Mouse (Mus musculus) gastrocnemius, postnatal 4 days (tissue): Measurements from ENCODE around the gene Dynll1. TPM values are rescaled to one million over a fixed set of nuclear protein-coding genes. Genes with fewer than 3 reads are reported as not detected.
A peak's percentile ranks its signal among the peaks of the same experiment; 100 is the strongest.

ENCODE experiments used
- DNase-seq, 2 experiments: peaks; one replicate each; pipeline ENCODE4 v3.0.0; 2021 to 2022; ENCODE audit warnings: low spot score in 2 of 2, mixed read lengths in 2 of 2
- long read RNA-seq, 2 experiments: library from polyadenylated mRNA; stranded (forward); transcript quantifications; one replicate each; pipeline ENCODE4 v2.0.0; 2021
- total RNA-seq, 2 experiments: library from RNA; stranded (reverse); gene quantifications; 2 replicates each; pipeline ENCODE4 v1.2.3; 2021

Gene Dynll1
- total RNA-seq: 100 to 1,000 TPM; 314 to 330 TPM
- long read RNA-seq, experiment 1, transcript Dynll1-201 (3 exons, 2,030 nt): major isoform, 41 of 42 reads
- long read RNA-seq, experiment 1, partial matches to known transcripts: 0 of 42 reads
- long read RNA-seq, experiment 1, other reads (novel, unspliced or antisense): 0 of 42 reads
- long read RNA-seq, experiment 2, transcript Dynll1-201 (3 exons, 2,030 nt): major isoform, 49 of 56 reads
- long read RNA-seq, experiment 2, partial matches to known transcripts: 0 of 56 reads
- long read RNA-seq, experiment 2, other reads (novel, unspliced or antisense): 2 of 56 reads

DNA sequence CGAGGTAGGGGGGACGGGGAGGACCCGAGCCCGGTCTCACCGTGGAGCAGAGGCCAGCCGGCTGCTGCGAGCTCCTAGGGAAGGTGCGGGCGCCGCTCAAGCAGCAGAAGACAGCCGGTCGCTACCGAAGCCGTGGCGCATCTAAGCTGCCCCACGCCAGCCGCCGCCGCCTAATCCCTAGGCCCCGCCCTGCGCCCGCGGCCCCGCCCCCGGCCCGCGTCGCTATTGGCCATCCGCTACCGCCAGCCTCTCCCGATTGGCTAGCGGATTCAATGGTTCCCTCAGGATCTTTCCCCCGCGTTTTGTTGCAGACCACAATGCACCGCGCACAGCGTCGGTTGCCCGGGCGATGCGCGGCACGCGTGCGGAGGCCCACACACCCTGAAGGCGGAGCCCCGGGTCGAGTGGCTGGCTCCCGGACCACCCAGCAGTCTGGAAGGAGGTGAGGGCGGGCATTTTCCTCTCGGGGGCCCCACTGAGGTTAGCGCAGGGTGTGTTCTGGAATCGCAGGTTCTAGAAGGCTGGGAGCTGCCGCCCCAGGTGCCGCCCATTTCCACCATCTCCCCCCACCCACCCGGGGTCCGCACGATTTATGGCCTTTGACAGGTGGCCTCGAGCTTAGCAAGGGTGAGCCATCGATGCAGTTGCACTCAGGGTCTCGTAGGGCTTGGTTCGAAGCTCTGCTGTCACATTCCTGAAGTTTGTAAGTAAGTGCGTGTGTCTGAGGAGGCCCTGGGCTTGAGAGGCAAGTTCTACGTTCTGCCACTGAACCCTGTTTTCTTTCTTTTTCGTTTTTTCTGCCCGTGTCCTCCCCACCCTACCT is at the start of gene Dynll1:
Dynll1 (minus strand) TSS at position 208 of the 823 bp plus-strand sequence.
- peak; percentile 99 for DNase-seq

DNA sequence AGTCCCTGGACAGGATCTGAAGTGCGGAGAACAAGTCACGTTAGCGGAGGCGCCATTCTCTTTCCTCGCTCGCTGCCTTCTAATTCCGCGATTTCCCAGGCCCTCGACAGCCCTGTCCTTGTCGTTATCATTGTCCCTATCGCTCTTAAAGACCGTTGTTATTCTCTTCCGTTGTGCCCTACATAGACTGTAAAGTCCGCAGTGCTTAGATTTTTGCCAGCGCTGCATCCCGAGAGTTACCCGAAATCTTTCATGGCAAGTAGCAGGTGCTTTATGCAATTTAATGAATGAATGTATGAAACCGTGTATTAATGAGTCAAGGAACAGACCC is 48.4 kb upstream of the Dynll1 start:
- no peak for DNase-seq

GRCm38 (mm10) chr5:115348546-115349224 is 47.9 kb upstream of the Dynll1 start, which contains the start of gene Cox6a1:
Gene Cox6a1, minus strand, starts transcription at chr5:115348981.
- DNase-seq: peak; percentile 95 to 98

- peak; percentile 39 to 76 for DNase-seq
Observed at GRCm38 (mm10) chr5:115347564-115347963, 46.8 kb upstream of the Dynll1 start.

DNA sequence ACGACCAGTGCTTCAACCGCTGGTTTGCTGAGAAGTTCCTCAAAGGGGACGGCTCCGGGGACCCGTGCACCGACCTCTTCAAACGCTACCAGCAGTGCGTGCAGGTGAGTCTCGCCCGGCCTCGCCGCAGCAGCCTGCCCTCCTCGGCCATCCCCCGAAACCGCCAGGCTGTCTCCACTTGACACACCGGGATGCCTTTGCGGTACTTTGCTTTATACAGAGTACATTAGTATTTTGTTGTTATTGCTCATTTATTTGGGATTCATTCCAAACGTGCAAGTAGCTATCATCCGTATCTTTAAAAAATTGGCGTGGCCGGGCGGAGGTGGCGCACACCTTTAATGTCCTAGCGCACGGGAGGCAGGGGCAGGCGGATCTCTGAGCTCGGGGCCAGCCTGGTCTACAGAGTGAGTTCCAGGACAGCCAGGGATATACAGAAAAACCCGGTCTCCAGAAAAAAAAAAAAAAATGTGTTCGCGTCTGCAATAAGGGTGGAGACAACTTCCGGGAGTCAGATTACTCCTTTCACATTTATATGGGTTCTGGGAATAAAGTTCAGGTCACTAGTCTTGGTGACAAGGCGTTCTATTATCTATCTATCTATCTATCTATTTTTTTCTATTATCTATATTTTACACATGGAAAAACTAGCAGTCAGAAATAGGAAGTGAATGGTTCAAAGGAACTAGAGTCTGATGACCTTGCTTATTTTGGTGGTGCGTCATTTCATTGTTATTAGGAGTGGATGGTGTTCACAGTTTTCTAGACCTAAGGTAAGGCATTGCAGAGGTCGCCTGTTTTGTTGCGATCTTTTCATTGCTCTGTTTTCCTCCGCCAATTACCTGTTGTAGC is 40.7 kb upstream of the Dynll1 start:
- DNase-seq: no peak

- peak; percentile 81 to 92 for DNase-seq
Observed at GRCm38 (mm10) chr5:115340577-115341313, 39.9 kb upstream of the Dynll1 start, which contains the start of the genes Gatc and Triap1. Gene Gatc, minus strand, starts transcription at chr5:115341178. Gene Triap1, plus strand, starts transcription at chr5:115341225.

DNA sequence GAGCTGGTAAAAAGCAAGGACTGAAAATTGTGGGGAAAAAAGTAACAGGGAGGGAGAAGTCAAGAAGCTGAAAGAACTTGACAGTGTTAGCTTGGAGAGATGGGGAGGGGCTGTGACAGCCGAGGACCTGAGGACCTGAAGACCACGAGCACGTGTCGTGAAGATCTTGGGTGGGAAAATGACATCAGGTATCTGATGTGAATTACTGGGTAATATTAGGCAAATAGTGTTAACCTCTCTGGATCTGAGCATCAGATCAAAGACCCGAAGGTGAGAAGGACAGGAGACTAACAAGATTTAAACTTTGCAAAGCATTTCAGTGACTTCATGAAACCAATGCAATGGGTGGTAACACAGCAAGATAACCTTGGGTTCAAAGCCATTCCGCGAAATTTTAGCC is 39.2 kb upstream of the Dynll1 start:
- DNase-seq: no peak

DNA sequence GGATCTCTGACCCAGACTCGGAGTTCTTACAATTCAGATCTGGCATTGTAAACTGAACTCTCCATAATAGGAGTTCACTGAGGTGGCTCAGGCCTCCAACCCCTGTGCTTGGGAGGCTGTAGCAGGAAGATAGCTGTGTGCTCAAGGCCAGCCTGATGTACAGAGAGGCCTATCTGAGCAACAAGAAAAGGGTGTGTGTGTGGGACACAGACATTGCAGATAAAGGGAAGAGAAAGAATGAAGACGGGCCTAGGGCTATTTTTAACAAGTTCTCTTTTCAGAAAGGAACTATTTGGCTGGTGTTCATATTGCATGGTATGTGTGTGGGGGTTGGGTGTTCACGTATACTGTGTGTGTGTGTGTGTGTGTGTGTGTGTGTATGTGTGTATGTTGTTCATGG is 32.8 kb upstream of the Dynll1 start:
- no peak for DNase-seq

GRCm38 (mm10) chr5:115330955-115331354 is 30.2 kb upstream of the Dynll1 start:
- DNase-seq: no peak

DNA sequence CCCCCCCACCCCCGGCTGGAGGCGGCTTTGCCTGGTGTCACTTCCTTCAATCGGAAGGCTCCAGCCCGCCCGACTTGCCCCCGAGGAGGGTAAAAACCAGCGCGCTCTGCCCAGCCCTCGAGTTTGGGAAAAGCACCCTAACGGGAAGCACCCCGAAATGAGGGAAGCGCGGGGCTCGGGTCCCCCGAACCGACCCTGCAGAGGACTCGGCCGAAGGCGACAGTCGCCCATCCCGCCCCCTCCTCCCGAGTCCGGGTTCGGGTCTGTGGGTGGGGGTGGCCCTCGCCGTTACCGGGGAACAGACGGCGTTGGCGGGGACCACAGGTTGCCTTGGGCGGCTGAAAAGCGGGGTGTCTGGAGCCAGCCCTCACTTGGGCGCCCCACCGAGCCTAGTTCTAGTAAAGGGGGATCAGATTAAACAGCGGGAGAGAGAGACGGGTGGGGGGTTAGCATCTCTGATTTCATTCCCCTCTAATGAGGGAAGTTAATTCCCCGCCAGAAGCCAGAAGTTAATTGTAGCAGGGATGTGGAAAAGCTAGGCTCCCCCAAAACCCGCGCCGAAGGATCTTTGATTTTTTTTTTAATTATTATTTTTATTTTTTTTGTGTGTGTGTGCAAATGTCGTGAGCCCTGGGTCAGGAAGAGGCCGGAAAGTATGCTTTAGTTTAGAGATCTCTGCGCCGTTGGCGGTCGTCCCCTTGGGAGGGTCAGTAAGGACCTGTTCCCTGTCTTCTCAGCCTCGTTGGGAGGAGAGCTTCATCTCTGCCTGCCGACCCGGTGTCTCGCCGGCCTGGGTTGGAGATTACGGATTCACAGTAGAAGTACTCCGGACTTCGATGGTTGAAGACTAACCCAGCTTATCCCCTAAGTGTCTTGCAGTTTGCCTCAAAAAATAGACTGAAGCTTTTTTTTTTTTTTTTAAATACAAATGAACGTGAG is 27.1 kb upstream of the Dynll1 start:
- DNase-seq: peak; percentile 33 to 37

DNA sequence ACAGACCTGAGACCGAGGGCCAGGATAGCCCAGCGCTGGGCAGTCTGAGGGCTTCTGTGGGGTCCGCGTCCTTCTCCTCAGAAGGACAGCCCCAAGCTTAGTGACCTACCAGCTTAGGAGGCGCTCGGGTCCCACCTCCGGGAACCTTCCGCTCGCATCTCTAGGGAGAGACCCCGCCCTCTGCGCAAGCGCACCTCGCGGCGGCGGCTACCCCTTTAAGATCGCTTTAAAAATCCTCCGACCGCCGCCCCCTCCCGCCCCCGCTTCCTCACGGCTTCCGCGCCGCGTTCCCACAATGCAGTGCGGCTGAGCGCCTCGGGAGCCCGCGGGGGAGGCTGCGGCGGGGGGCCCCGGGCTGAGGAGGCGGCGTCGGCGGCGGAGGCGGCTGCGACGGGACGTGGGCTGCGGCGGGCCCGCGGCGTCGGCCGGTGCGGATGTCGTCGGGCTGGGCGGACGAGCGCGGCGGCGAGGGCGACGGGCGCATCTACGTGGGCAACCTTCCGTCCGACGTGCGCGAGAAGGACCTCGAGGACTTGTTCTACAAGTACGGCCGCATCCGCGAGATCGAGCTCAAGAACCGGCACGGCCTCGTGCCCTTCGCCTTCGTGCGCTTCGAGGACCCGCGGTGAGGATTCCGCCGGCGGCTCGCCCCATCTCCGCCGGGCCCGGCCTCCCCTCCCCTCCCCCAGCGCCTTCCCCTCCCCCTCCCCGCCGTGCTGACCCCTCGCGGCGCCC is 26.2 kb upstream of the Dynll1 start, which contains the start of gene Srsf9:
Srsf9 (plus strand) TSS at position 303 of the 735 bp plus-strand sequence.
- DNase-seq: peak; percentile 92 to 97

DNA sequence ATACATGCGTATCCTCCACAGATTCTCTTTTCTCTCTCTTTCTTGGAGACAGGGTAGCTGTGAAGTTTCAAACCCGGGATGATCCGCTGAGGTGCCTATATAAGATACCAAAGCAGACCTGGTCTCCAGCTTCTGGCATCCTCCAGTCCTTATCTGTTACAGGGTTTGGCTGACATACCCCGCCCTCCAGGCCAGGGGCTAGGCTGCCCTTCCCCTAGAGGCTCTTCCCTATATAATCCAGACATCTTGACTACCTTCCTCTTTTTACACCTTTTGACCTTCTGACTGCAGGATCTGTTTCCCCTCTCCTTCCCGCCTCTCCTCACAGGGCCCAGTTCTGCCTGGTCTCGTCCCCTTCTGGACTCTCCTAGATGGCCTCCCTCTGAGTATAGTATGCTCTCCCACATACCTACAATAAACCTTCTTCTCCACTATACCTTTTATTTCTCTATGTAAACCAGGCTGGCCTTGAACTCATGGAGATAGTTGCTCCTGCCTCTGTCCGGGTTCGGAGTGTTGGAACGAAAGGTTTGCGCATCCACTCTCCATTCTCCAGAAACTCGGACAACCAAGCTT is 25.5 kb upstream of the Dynll1 start:
- no peak for DNase-seq

GRCm38 (mm10) chr5:115319004-115319940 is 18.5 kb upstream of the Dynll1 start:
- DNase-seq: peak; percentile 52 to 74

DNA sequence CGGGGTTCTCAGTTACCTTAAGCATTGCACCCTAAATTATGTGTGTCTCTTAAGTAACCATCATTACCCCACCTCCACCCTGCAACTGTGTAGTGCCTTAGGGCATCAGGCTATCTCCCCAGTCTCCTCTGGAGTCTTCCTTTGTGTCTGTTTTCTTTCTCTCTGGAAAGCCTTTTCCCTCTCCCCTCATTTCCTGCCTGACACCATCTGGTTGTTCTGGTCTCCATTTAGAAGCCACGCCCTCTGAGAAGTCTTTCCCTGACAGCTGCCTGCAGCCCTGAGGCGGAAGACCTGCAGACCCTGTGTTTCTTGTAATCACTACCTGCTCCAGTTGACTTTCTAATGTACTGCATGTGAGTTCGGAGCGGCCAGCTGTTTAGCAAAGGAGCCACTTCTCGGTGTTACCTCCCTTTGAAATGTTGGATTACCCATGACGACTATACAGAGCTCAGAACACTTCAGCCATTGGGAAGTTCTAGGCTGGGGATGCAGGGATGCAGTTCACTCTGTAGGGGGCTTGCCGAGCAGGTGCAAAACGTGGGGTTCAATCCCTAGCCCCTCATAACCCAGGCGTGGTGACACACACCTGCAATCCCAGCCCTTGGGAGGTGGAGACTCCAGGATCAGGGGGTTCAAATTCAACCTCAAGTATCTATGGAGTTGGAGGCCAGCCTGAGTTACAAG is 17.0 kb upstream of the Dynll1 start:
- DNase-seq: no peak

GRCm38 (mm10) chr5:115316968-115317644 is 16.3 kb upstream of the Dynll1 start:
- peak in 1 of 2 experiments; percentile 22 for DNase-seq

DNA sequence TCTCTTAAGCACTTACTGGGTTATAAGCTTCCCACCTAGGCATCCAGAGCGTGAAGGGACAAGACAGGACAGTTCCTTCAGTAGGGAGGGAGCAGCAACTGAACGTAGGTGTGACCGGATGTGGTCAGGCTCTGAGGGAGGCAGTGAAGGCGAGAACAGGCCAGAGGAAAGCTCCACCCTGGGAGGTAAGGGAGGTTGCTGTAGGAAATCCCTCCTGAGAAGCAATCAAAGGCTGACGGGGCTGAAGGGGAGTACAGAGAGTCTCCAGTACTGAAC is 12.8 kb upstream of the Dynll1 start:
- DNase-seq: no peak
